Mouse (Mus musculus) heart, embryonic 11.5 days (tissue): ENCODE results near the gene Hist1h2be. TPM values are rescaled to one million over a fixed set of nuclear protein-coding genes. Genes with fewer than 3 reads are reported as not detected.
"Not testable (repeated sequence)": the region's sequence is repeated elsewhere in the genome, so short reads cannot be mapped to it uniquely, and the experiment has no call there.

ENCODE experiments used
- ATAC-seq: fragments of 200-750 bp; cut with Nextera tagmentation; replicated peaks from 2 replicates; pipeline ENCODE4 v1.8.0; 2017; ENCODE audit warnings: moderate library complexity; ENCODE audit not compliant: insufficient number of reproducible peaks, low FRiP score, low TSS enrichment
- H3K27ac ChIP-seq: fragments of 300-500 bp; sonication (generic); 2 replicates; pipeline ENCODE4 v1.5.1; 2014; ENCODE audit warnings: mild to moderate bottlenecking, low read depth, low read length
- H3K27me3 ChIP-seq: fragments of 300-500 bp; sonication (generic); 2 replicates; pipeline ENCODE4 v1.6.1; 2014; ENCODE audit warnings: mild to moderate bottlenecking, low read length, mixed read lengths; ENCODE audit not compliant: control insufficient read depth, insufficient read depth
- H3K36me3 ChIP-seq: fragments of 300-500 bp; sonication (generic); 2 replicates; pipeline ENCODE4 v1.6.1; 2014; ENCODE audit warnings: mild to moderate bottlenecking, low read length, moderate library complexity, mixed read lengths; ENCODE audit not compliant: control insufficient read depth, insufficient read depth
- H3K4me1 ChIP-seq: fragments of 300-500 bp; sonication (generic); 2 replicates; pipeline ENCODE4 v1.6.1; 2014; ENCODE audit warnings: low read length; ENCODE audit not compliant: control insufficient read depth, insufficient read depth
- H3K4me2 ChIP-seq: fragments of 300-500 bp; sonication (generic); 2 replicates; pipeline ENCODE4 v1.6.1; 2014; ENCODE audit warnings: mild to moderate bottlenecking, moderate library complexity
- H3K4me3 ChIP-seq: fragments of 300-500 bp; sonication (generic); 2 replicates; pipeline ENCODE4 v1.5.1; 2014; ENCODE audit warnings: low read depth, low read length
- H3K9ac ChIP-seq: fragments of 300-500 bp; sonication (generic); 2 replicates; pipeline ENCODE4 v1.6.1; 2014; ENCODE audit warnings: mild to moderate bottlenecking, low read depth, low read length, moderate library complexity
- H3K9me3 ChIP-seq: fragments of 300-500 bp; sonication (generic); replicated peaks from 2 replicates; pipeline ENCODE4 v1.6.1; 2016; ENCODE audit warnings: low read length; ENCODE audit not compliant: control insufficient read depth
- WGBS: fragments of 180-500 bp; shearing (Covaris S2); extraction: QIAGEN DNeasy Blood & Tissue Kit; methylation state at CpG from one replicate; pipeline ENCODE4 v1.1.7; 2014; ENCODE audit not compliant: insufficient replicate concordance; 5-methylcytosine and 5-hydroxymethylcytosine counted together
- polyA plus RNA-seq: library from polyadenylated mRNA; unstranded; fragments of >200 nt; fragmentation: Nextera tagmentation; extraction: Ambion mirVana; gene quantifications from 2 replicates; pipeline ENCODE4 v1.2.1, GENCODE M21; 2014

Gene Hist1h2be
- polyA plus RNA-seq: 1.5 and 2.4 TPM in 2 replicates

- Histone ChIP-seq H3K9ac (peak within 1 kb of the TSS; percentile 96), H3K4me1 (peaks cover 4% of the 10 kb centered on the region; the same call in 1 of the 2 replicates), H3K4me3 (peak within 1 kb of the TSS; percentile 76), H3K36me3 (no peaks in the 10 kb centered on the region), H3K9me3 (no peaks in the 10 kb centered on the region), H3K4me2 (peak within 1 kb of the TSS; percentile 98), H3K27ac (peak within 1 kb of the TSS; percentile 96), H3K27me3 (no peaks in the 10 kb centered on the region)
- WGBS: under 1% methylated on average over 27 of the region's 27 CpGs
- peak; percentile 70 for ATAC-seq
Observed at GRCm38 (mm10) chr13:23620733-23621531, at the start of gene Hist1h2be. Gene Hist1h2be, minus strand, starts transcription at chr13:23621124.

DNA sequence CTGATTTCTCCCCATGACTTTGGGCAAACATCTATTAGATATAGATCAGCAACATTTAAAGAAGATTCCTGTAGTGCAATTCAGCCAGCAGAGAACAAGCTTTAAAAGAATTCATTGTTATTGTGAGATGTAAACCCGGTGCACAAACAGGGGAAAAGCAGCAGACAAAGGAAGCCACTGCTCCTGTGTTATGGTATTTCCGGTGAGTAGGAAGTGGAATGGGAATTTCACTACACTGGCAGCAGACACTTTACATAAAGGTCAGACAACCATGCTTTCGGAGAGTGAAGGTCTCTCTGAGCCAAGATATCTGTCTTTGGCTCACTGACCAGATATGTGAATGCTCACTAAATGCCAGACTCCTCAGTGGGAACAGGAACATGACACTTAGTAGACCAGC is 41.6 kb upstream of the Hist1h2be start:
- ATAC-seq: no peak
- H3K27me3 ChIP-seq: no peaks in the 10 kb centered on the region
- H3K4me2 ChIP-seq: no peak overlapping the region
- no peaks in the 10 kb centered on the region for H3K9me3 ChIP-seq
- H3K27ac ChIP-seq: no peak overlapping the region
- no peak overlapping the region for H3K4me3 ChIP-seq
- no peak overlapping the region for H3K9ac ChIP-seq
- H3K4me1 ChIP-seq: no peaks in the 10 kb centered on the region
- no peaks in the 10 kb centered on the region for H3K36me3 ChIP-seq
- 53% methylated on average over 3 of the region's 3 CpGs for WGBS

DNA sequence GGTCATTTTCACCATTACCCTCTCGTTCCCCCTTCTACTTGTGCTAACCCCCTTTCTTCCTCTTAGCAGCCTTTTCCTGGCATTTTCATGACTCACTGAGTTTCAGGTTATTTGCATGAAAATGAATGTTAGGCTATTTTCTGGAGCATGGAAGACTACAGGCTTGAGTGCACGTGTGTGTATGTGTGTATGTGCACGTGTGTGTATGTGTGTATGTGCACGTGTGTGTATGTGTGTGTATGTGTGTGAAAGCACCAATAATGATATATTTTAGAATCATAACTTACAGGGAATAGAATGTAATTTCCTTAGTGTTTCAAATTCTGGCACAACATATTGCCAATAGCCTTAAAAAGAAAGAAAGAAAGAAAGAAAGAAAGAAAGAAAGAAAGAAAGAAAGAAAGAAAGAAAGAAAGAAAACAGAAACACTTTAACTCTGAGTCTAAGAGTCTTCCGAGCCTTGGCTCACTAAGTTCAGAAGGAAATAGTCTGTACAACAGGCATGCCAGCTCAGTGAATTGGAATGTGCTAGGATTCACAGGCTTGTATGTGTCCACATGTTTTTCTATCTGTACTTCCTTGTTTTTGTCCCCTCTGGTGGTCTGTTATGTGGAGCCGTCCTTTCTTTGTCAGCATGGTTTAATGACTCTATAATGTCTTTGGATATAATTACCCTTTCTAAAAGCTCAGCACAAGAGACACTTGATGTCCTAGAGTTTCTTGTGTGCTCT is 38.9 kb upstream of the Hist1h2be start:
- no peaks in the 10 kb centered on the region for H3K36me3 ChIP-seq
- no peak overlapping the region for H3K4me3 ChIP-seq
- H3K27me3 ChIP-seq: no peaks in the 10 kb centered on the region
- H3K9me3 ChIP-seq: no peaks in the 10 kb centered on the region
- H3K4me1 ChIP-seq: no peaks in the 10 kb centered on the region
- WGBS: 68% methylated on average over 6 of the region's 6 CpGs
- ATAC-seq: no peak
- H3K27ac ChIP-seq: no peak overlapping the region
- no peak overlapping the region for H3K9ac ChIP-seq
- H3K4me2 ChIP-seq: no peak overlapping the region

- ATAC-seq: no peak
- H3K27me3 ChIP-seq: no peaks in the 10 kb centered on the region
Observed at GRCm38 (mm10) chr13:23630653-23631052, 9.7 kb upstream of the Hist1h2be start.

GRCm38 (mm10) chr13:23622861-23623450 is 2.0 kb upstream of the Hist1h2be start:
- Histone ChIP-seq H3K9ac (peak overlapping the region; percentile 96), H3K27ac (peak overlapping the region; percentile 96), H3K4me3 (peak overlapping the region; percentile 76), H3K4me1 (peaks cover 4% of the 10 kb centered on the region; the same call in 1 of the 2 replicates), H3K9me3 (no peaks in the 10 kb centered on the region), H3K36me3 (no peaks in the 10 kb centered on the region), H3K4me2 (peak overlapping the region; percentile 98), H3K27me3 (no peaks in the 10 kb centered on the region)
- ATAC-seq: no peak
- whole genome bisulfite sequencing: 28% methylated on average over 7 of the region's 7 CpGs

More at GRCm38 (mm10) chr13:23630653-23631052, 9.7 kb upstream of the Hist1h2be start:
- H3K9ac ChIP-seq: no peak overlapping the region
- no peak overlapping the region for H3K4me2 ChIP-seq
- no peaks in the 10 kb centered on the region for H3K36me3 ChIP-seq
- no peak overlapping the region for H3K27ac ChIP-seq
- H3K4me1 ChIP-seq: no peaks in the 10 kb centered on the region
- no peak overlapping the region for H3K4me3 ChIP-seq
- no peaks in the 10 kb centered on the region for H3K9me3 ChIP-seq
- 29% methylated on average over 1 of the region's 1 CpGs for WGBS

- under 1% methylated on average over 51 of the region's 53 CpGs for WGBS
- peak within 1 kb of the TSS; percentile 96 for H3K27ac ChIP-seq
- ATAC-seq: peak; percentile 91
- H3K36me3 ChIP-seq, H3K4me1 ChIP-seq, H3K9me3 ChIP-seq, H3K27me3 ChIP-seq: not testable (repeated sequence)
- H3K4me3 ChIP-seq: peak within 1 kb of the TSS; percentile 76
- peak within 1 kb of the TSS; percentile 96 for H3K9ac ChIP-seq
- peak within 1 kb of the TSS; percentile 98 for H3K4me2 ChIP-seq
Observed at GRCm38 (mm10) chr13:23622175-23622671, 1.3 kb upstream of the Hist1h2be start, which contains the start of gene Hist1h1e. Gene Hist1h1e, minus strand, starts transcription at chr13:23622558.

GRCm38 (mm10) chr13:23621532-23622174 is 729 bp upstream of the Hist1h2be start:
- H3K27ac ChIP-seq: peak overlapping the region; percentile 96
- H3K4me2 ChIP-seq: peak overlapping the region; percentile 98
- peak overlapping the region; percentile 96 for H3K9ac ChIP-seq
- H3K36me3 ChIP-seq: no peaks in the 10 kb centered on the region
- no peaks in the 10 kb centered on the region for H3K9me3 ChIP-seq
- no peaks in the 10 kb centered on the region for H3K27me3 ChIP-seq
- peak overlapping the region; percentile 76 for H3K4me3 ChIP-seq
- ATAC-seq: peak; percentile 86
- peaks cover 4% of the 10 kb centered on the region; the same call in 1 of the 2 replicates for H3K4me1 ChIP-seq
- under 1% methylated on average over 18 of the region's 18 CpGs for WGBS
